Mouse (Mus musculus) left cerebral cortex, adult 9 months (tissue): ENCODE data around the gene Tent5d.

Source experiments
- DNase-seq, 2 experiments: peaks; one replicate each; pipeline ENCODE4 v3.0.0; 2022; ENCODE audit warnings: low spot score in 2 of 2

The Tent5d gene

GRCm38 (mm10) chrX:107792290-107792689 lies at the start of gene Tent5d:
Gene Tent5d, plus strand, starts transcription at chrX:107792590.
- no peak for DNase-seq

DNA sequence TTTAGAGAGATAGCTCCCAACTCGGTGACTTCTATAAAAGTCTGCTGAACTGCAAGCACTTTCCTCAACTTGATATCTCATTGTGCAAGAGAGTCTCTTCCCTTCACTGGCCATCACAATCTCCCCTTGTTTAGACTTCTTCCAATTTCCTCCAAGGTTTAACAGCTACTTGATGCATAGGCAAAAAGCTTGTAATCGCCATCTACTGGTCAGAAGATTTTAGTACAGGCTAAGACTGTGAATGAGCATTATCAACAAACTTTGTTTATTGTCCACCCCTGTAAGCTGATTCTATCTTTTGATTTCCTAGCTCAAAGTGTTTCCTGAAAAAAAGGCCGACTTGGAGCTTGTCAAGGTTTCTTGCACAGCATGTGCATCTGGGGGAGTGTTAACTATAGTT lies 24.5 kb upstream of the Tent5d start:
- no peak for DNase-seq

DNA sequence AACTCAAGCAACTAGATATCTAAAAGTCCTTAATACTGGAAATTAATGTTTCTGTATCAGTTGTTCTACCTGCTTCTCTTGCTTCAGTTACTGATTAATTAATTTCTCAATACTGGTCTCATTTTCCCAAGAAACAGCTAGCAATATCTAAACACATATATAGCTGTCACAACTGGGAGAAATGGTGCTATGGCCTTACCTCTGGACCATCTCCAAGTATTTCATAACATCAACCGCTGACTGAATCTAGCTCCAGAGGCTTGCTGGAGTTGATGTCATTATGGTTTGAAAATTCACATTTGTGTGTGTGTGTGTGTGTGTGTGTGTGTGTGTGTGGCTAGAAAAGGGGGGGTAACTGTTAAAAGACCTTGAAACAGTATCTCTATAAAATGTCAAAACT lies 2.3 kb upstream of the Tent5d start:
- DNase-seq, result no peak

DNA sequence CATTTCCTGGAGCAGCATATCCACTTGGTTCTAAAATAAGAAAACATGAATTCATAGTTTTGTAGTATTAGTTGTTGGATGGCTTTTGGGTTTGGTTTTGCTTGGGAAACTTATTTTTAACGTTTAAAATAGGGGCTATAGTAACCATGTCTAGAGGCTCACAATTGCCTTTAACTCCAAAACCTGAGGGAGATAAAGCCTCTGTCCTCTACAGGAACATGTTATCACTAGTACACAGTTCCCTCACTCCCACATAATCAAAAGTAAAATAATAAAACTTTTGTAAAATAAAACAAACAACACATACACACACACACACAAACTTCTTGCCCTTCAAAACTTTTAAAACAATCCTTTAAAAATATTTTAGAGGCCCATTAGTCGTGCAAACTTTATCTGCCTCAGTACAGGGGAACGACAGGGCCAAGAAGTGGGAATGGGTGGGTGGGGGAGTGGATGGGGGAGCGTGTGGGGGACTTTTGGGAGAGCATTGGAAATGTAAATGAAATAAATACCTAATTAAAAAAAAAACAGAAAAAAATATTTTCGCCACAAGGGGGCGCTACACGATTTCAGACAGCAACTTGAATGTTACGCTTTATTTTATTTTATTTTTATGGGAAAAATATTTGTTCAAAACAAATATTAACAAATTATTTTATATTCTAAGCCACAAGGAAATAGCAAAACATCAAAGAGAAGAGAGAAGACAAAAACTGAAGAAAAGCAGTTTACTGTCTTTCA lies 1.5 kb upstream of the Tent5d start:
- no peak for DNase-seq

- DNase-seq, result no peak
Observed at GRCm38 (mm10) chrX:107795785-107796184, 3.4 kb downstream of the Tent5d start.

DNA sequence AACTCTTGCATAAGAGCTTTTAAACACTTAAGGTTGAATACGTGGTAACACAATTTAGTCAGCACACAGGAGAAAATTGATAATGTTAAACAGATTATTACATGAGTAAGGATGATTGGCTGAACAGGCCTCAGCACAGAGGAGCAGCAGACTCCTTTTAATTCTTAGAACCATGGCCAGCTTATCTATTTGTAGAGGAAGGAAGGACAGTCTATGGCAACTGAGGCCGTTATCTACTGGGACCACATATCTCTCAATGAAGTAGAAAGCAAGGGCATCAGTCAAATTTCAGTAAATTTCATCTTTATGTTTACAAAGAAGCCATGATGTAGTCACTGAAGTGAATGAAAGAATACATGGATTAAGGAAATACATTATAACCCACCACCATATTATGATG lies 4.5 kb downstream of the Tent5d start:
- DNase-seq, result no peak

- DNase-seq, result no peak
Observed at GRCm38 (mm10) chrX:107812120-107812519, 19.7 kb downstream of the Tent5d start.

- peak in 1 of 2 experiments; percentile 11 for DNase-seq
Observed at GRCm38 (mm10) chrX:107815502-107816217, 23.3 kb downstream of the Tent5d start.

DNA sequence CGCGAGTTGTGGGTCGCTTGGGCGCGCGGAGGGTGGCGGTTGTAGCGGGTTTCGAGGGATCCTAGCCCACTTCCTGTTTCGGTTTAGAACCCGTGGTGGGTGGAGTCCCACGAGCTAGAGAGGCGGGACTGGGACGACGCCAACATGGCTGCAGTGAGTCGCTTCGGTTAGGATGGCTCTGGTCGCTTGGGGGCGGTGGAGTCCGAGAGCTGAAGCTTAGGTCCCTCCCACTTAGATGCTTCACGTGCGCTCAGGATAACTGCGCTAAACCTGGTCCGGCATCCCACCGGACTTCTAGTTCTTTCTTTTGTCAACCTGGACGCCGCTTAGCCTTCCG lies 23.8 kb downstream of the Tent5d start, which contains the start of gene 2610002M06Rik:
2610002M06Rik (minus strand) TSS at position 117 of the 337 bp plus-strand sequence.
- DNase-seq, result peak; percentile 33 to 79

DNA sequence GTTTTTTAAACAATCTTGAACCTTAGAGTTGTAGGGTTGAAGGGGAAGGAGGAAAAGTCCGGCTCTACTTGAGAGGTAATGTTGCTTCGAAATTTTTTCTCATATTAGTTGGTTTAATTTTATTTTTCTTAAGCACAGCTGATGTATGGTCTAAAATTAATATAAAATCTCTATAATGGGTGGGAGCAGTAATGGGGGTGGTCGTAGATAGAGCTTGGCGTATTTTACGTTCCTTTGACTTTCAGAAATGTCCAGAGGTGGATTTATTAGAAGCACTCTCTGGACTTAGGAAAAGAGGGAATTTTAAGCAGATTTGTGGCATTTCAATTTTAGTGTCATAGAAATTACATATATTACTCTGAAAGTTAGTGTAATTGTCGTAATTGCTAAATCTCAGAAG lies 24.3 kb downstream of the Tent5d start:
- DNase-seq, result no peak

DNA sequence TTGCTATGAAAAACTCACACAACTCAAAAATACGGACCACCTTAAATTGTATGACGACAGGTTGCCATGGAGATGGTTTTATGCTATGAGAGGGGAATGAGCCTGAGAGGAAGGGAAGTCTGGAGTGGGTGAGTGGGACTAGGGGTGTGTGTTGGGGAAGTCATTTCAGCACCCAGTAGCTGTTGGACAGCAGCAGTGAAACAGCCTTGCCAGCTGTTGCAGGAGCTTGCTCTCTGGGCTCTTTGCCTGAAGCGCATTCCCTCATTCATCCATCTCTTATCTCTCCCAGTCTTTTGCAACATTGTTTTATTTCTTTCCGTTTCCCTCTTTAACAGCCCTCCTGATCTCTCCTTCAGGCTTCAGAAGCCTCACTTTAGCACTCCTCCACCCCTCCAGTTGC lies 65.8 kb downstream of the Tent5d start:
- DNase-seq, result no peak
